Mouse (Mus musculus): ENCODE data around the gene Csnk1d.
A peak's percentile ranks its signal among the peaks of the same experiment; 100 is the strongest.

Gene Csnk1d

DNA sequence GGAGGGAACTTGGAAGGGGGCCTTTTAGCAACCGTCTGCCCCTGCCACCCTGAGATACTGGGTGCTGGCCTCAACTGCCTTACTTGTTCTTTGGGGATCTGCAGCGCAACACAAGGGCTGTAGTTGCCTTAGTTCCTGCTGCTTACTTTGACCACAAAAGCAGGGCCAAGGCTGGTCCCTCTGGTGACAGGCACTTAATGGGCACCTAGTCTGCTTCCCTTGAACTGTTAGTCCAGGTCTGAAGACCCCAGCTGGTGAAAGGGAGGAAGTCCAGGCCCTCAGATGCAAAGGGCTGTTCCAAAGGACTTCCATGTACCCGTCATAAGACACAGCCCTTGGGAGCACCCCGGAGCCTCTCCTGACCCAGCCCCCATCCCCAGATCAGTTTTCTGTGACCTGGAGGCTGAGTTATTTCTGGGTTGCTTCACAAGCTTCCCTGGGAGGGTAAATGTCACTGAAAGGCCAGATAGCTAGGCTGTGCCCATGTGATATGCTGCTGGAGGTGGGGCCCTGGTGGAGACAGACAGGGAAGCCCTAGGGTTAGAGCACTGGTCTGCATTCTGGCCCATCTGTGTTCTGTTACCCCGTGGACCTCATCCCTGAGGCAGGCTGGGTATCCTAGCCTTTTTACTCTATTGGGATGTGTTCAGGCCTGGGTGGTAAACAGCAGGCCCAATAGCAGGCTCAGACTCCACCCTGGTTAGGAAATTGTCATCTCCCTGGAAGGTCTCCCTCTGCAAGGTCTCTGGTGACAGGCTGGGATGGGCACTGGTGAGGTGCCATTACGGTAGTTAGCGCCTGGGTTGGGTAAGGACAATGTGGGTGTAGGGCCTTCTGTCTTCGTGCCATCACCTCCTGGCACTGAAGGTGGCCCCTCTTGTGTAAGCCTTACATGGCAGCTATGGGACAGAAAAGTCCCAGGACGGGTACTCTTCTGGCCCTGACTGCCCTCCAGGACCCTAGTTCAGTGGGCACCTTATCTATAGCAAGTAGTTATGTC, 39.1 kb downstream of the Csnk1d start:
- DNase-seq, result no peak

DNA sequence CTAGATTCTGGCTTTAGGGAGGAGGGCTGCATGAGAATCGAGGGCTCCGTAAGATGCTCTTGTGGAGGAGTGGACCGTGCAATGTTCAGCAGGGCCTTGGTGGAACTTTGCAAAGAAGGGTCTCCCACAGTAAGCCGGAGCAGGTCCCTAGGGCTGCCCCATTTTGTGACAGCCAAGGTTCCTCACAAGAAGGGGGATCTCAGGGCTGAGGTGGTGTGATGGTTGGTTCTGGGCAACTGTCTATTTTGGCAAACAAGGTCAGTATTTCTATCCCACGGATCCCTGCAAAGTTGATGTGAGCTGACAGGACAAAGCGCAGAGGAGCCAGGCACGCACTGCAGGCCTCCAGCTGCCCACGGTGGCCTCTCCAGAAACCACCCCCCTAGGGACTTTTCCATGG, 39.9 kb downstream of the Csnk1d start:
- peak; percentile 68 to 69 for DNase-seq

DNA sequence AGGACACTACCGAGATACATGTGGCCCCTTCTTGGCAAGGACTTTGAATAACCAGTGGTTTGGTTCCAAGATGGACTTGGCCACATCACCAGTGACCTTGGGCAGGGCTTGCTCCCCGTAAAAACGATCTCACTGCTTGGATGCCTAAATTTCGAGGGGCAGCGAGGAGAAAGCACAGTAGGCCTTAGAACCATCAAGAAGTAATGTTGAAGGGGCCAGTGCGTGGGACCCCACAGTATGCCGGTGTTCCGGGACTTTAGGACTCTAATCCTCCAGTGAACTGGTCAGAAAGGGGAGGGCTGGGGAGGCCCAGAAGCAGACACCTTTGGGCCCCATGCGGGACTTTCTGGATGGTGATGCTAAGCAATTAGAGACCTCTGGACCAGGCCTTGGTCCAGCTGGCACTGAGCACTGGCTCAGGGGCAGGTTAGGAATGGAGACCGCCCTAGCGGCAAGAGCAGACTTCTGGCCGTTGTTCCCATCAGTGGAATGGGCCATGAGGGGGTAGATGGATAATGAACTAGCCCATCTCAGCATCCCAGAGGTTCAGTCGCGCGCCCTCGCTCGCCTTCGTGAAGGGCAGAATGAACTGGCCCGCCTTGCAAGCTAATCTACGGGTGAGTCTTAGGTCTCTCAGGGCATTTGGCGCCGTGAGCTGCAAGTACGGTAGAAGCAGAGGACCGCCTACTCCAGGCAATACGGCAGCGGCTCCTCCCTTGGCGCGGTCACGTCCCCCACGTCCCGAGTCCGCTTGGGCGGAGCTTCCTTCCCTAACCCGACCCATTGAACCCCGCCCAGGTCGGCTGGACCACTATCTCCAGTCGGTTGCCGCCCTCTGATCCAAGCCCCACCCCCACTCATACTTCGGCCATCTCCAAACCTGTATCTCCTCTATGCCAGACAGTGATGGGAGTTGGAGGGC, 40.6 kb downstream of the Csnk1d start:
- DNase-seq, result peak; percentile 93 to 95

DNA sequence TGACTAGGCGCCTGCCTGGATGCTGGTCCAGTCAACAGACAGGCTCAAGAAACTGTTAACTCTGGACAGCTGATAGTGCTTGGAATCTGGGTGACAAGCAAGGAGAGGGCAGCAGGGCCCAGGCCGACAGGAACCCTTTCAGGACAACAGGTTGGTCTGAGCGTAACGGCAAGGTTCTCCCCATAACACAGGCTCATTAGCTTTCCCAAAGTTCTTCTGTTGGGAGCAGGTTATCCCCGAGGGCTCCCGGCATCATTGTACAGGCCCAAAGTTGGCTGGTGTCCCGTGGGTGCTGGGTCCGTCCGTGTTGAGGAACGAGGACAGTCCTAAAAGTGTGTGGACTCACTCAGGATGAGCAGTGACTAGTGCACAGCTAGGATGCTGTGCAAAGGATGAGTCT, 41.3 kb downstream of the Csnk1d start:
- peak in 1 of 2 experiments; percentile 29 for DNase-seq

DNA sequence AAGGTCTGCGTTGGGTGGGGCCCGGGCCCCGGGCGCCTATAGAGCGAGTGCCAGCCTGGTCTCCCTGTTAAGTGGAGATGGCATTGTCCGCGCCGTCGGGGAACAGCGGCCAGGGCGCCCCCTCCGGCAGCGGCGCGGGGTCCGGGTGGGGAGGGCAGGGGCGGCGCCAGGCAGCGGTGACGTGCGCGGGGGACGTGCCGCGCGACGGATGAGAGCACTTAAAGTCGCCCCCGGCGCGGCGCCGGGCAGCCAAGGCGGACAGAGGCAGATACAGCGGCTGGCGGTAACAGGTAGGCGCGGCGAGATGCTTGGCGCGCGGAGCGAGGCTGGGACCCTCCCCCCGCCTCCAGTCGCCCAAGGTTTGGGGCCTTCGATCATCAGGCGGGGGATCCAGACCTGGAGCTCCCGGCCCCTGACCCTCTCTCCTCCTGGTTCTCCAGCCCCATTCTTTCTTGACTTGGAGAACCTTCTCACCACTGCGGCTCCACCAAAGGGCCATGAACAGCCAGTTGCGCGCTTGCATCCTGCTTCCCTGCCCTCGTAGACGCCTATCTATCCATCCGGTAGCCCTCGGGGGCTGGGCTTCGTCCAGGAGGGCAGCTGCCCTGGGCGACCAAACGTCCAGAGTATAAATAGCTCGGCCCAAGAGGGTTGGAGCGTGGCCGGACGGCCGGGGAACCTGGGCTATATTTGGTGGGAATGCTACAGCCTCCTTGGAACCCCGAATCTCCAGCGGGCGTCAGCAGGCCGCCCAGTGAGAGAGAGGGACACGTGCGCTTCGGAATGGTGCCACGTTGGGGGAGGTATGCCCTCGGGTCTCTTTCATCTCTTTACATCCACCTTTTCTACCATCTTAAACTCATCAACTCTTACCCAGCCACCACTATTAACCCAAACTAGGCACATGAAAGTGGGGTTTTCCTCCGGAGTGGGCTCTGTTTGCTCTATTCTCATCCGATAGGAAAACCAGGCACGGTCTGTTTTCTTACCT, 42.0 kb downstream of the Csnk1d start:
- DNase-seq, result peak in 1 of 2 experiments; percentile 39

DNA sequence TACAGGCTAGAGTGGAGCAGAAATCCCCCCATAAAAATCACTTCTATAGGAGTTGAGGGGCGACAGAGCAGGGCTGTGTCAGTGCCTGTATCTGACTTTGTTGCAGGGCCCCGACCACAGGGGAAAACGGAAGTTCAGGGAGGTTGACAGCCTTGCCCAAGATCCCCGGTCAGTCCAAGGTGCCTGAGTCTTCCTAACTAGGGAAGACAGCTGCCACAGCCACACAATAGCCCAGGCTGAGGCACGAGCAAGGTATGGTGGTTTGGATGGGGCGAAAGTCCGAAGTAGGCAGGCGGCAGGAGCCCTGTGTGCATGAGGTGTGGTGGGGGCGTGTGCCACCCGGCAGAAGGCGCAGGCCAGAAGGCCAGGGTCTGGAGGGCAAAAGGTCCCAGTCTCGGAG, 42.8 kb downstream of the Csnk1d start, which contains the start of gene Slc16a3:
Gene Slc16a3 (plus strand): TSS at position 153 of the 400 bp plus-strand sequence.
- DNase-seq, result no peak

DNA sequence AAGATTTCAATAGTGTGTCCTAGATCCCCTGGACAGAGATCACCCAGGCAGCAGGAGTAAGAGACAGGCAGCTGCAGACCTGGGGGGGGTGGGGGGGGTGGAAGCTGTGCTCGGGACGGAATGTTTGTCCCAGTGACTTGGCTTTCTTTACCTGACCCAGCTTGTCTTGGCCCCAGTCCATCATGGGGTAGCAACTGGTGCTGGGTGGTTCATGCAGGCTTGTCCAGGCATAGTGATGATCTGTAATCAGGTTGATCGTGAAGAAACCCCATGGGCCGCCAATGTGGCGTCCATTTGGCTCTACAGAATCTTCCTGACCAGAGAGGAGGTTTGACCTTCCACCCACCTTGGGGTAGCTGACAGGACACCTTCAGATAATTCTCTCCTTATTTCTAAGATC, 45.2 kb downstream of the Csnk1d start:
- DNase-seq, result peak in 1 of 2 experiments; percentile 10

DNA sequence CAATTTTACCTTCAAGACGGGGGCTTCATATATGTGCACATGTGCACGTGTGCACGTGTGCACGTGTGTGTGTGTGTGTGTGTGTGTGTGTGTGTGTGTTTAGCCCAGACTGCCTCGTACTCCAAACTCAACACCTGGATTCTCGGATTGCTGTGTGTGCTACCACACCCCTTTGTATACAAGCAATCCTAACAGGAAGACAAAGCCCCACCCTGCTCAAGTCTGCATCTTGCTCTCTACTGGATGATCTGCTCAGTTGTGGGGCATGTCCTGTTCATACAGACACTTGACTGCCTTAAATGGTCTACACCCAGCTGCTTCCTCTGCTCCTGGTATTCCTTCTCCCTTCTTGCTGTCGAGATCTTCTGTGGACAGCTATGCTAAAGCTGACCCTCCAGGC, 45.9 kb downstream of the Csnk1d start:
- DNase-seq, result no peak

DNA sequence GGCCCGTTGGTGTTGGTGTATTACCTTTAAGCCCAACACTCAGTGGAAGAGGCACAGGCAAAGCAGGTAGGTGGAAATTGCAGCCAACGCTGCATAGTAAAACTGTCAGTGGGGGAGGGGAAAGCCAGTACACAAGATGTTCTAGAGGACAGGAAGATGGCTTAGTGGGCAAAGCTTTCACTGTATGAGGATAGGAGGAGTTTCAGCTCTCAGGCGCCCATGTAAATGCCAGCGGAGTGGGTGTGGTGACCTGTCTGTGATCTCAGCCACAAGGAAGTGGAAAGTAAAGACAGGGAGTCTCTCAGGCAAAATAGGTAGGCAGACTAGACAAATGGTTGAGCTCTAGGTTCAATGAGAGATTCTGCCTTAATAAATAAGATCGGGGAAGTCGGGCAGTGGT, 50.2 kb downstream of the Csnk1d start:
- DNase-seq, result no peak

DNA sequence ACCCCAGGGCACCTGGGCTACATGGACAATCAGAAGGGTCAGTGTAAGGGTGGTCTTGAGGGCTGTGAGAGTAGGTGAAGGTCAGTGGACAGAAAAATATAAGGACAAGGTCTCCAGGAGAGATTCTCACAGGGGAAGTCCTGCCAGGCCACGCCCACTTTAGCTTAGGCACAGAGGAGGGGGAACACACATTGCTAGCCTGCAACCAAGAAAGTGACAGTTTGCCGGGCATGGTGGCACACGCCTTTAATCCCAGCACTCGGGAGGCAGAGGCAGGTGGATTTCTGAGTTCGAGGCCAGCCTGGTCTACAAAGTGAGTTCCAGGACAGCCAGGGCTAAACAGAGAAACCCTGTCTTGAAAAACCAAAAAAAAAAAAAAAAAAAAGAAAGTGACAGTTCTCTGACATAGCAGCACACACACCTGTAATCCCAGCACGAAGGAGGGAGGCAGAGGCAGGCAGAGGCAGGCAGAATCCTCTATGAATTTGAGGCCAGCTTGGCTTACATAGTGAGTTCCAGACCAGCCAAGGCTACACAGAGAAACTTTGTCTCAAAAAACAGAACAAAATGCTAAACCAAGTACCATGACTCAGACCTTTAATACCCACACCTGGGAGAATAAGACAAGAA, 51.3 kb downstream of the Csnk1d start:
- no peak for DNase-seq

DNA sequence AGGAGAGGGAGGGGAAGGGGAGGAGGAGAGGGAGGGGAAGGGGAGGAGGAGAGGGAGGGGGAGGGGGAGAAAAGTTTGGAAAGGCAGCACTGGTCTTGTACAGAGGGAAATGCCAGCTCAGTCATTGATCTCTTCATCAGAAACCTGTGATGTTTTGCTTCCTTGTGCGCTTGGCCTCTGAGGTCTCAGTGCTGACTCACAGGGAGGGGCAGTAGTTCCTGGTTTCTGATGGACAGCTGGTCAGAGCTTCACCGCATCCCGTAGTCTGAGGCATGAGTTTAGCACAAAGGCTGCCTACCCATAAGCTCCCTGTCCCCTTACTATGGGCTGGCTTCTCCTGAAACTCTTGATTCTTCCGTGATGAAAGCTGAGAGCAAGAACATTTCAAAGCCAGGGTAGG, 52.3 kb downstream of the Csnk1d start:
- no peak for DNase-seq

DNA sequence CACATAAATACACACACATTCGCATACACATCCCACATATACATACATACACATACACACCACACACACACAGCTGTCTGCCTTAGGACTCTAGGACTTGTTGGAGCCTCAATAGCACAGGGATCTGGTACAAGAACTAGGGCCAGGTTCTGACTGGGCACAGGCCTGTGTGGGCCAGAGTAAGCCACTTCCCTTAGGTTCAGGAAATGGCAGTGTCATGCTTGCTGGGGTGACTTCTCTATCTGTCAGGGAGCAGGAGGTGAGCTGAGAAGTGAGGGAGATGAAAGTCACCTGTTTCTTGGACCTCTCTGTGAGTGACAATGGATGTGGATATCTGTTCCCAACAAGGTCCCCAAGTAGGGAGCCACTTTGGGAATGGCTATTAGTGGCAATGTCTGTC, 53.2 kb downstream of the Csnk1d start:
- no peak for DNase-seq

DNA sequence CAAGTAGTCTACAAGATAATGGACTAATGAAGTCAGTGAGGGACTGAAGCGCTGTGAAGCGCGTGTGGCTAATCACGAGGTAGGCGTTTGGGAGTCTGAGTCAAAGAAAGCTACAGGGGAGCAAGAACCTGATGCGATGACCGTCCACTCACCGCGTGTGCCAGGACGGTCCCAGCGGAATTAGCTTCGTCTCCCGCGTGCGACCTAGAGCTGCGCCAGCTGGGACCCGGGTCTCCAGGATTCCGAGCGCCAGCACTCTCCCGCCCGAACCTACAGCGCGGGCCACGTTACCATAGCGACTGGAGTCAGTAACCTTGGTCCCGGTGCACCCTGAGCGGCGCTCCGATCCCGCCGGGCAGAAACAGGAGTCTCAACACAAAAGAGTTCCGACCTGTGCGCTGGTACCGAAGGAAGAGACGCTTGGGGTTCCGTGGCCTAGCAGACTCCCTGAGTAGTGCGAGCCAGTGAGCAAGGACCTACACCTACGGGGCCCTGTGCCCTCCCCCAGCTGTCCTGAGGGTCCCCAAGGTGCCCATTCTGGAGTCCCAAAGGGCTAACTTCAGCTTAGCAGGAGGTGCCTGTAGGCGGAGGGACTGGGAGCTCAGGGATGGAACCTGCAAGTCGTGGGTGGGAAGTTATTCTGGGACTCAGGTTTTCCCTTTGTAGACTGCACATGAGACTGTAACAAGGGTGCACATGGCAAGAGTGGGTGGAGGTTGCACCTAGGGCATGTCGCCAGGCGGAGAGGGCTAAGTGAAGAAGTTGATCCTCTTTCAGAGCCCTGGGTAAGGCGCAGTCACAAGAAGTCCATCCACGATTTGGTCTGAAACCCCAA, 58.3 kb downstream of the Csnk1d start, which contains the start of gene Ccdc57:
Gene Ccdc57 (minus strand): TSS at position 309 of the 835 bp plus-strand sequence.
- peak; percentile 91 to 94 for DNase-seq

DNA sequence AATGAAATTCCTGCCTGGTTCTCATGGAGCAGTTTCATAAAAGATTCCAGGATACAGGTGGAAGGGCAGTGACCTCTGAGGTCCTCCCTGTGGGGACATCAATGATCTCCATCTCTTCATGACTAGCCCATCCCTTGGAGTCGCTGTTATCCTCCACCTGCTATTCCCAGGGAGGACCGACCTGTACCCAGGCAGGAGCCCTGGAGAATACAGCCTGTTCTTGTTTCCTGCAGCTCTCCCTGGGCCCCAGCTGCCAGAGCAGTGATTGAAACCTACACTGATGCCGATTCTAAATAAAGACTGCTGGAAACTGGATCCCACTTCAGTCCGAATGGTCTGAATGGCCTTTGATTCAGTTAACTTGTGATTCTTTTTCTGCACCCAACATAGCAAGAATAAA, 59.7 kb downstream of the Csnk1d start:
- no peak for DNase-seq

DNA sequence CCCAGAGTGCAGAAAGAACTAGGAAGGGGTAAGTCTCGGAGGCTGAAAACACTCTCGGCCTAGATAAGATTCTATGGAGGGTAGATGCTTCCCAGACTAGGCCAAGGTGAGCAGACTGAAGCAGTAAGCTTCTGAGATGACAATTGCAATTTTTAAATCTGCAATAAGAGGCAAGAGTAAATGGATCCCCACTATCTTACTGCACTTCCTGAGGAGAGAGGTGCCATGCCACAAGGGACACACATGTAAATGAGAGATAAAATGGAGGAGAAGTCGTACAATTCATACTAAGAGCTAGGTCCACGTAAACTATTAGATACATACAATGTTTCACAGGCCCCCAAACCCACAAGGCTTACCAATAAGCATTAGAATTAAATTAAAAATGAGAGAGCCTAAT, 62.7 kb downstream of the Csnk1d start:
- no peak for DNase-seq

DNA sequence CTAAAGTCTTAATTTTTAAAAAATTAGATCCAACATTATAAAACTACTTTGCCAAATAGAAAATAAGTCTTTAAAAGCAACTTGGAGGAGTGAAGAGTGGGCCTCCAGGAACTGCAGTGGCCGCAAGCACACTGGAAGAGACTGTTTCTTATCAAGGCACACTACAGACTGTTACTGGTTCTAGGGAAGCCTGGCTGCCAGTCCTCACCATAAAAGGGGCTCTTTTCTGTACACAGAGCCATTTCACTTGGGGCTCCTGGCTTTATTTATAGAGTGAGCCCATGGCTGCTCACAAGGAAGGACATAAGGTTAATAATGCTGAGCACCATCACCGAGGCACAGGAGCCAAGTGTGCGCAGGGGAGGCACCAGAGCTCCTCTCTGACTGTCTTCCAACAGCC, 68.6 kb downstream of the Csnk1d start:
- no peak for DNase-seq

DNA sequence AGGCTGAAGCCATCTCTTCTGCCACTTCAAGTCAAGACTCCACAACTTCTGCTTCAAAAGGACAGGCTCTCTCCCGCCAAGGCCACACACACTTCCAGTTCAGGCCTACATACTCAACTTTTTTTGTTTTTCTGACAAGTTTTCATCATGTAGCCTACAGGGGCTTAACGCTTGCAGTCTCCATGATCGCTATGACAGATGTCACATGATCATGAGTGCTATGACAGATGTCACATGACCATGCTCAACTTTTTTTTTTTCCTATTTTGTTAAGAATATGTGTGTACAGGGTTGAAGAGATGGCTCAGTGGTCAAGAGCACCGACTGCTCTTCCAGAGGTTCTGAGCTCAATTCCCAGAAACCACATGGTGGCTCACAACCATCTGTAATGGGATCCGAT, 73.4 kb downstream of the Csnk1d start:
- no peak for DNase-seq

DNA sequence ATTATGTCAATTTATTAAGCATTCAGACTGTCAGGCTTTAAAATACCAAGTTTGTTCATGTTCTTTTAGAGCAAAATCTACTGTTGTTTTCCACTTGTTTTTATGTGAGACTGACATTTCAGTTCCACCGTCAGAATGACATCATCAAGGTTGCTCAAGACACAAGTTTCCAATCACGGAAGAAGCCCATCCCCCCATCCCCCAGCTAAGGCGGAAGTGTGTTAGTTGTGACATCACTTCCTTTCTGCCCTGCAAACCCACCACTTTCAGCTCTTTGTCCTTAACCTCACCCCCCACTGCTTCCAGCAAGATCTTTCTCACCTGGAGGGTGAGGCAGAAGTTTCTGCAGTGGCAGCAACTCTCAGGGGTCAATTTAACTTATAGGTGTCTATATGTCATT, 74.7 kb downstream of the Csnk1d start:
- DNase-seq, result no peak

DNA sequence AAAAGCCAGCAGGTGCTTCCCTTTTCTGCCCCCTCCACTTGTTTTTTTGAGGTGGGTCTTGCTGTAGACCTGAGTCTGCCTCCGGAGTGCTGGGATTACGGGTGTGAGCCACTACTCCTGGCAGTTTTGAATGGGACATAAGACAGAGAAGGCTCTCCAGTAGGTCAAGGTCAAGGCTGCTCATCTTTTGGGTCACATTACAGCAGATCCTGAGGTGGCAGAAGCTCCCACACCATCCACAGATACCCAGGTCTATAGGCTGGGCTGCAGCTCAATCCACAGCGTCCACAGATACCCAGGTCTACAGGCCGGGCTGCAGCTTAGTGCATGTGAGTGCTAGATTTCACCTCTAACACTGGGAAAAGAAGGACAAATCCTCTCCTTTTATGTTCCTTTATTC, 77.3 kb downstream of the Csnk1d start:
- no peak for DNase-seq

All from cerebellum, postnatal 10 days (tissue).